Mouse (Mus musculus) heart, embryonic 16.5 days (tissue): ENCODE measurements around the gene Ppp1r21. TPM values are rescaled to one million over a fixed set of nuclear protein-coding genes. Genes with fewer than 3 reads are reported as not detected.

Source experiments
- ATAC-seq: fragments of 200-750 bp; cut with Nextera tagmentation; replicated peaks from 2 replicates; pipeline ENCODE4 v1.8.0; 2017; ENCODE audit warnings: moderate number of reproducible peaks; ENCODE audit not compliant: insufficient read depth, low FRiP score; ENCODE audit errors: extremely low read depth
- H3K27ac ChIP-seq: fragments of 300-500 bp; sonication (generic); 2 replicates; pipeline ENCODE4 v1.5.1; 2014; ENCODE audit warnings: mild to moderate bottlenecking, low read length, control low read depth, moderate library complexity
- H3K27me3 ChIP-seq: fragments of 300-500 bp; sonication (generic); 2 replicates; pipeline ENCODE4 v1.6.1; 2014; ENCODE audit warnings: low read length, mixed read lengths; ENCODE audit not compliant: control insufficient read depth, insufficient read depth
- H3K36me3 ChIP-seq: fragments of 300-500 bp; sonication (generic); 2 replicates; pipeline ENCODE4 v1.6.1; 2014; ENCODE audit not compliant: control insufficient read depth, insufficient read depth
- H3K4me1 ChIP-seq: fragments of 300-500 bp; sonication (generic); 2 replicates; pipeline ENCODE4 v1.6.1; 2014; ENCODE audit warnings: low read length, mixed read lengths; ENCODE audit not compliant: control insufficient read depth, insufficient read depth
- H3K4me2 ChIP-seq: fragments of 300-500 bp; sonication (generic); 2 replicates; pipeline ENCODE4 v1.6.1; 2014; ENCODE audit warnings: low read depth, mild to moderate bottlenecking, control low read depth, low read length
- H3K4me3 ChIP-seq: fragments of 300-500 bp; sonication (generic); 2 replicates; pipeline ENCODE4 v1.5.1; 2014; ENCODE audit warnings: mild to moderate bottlenecking, control low read depth, low read length
- H3K9ac ChIP-seq: fragments of 300-500 bp; sonication (generic); 2 replicates; pipeline ENCODE4 v1.6.1; 2014; ENCODE audit warnings: low read length, control low read depth
- H3K9me3 ChIP-seq: fragments of 300-500 bp; sonication (generic); replicated peaks from 2 replicates; pipeline ENCODE4 v1.6.1; 2016; ENCODE audit warnings: low read length; ENCODE audit not compliant: control insufficient read depth
- WGBS: fragments of 180-500 bp; shearing (Covaris S2); extraction: QIAGEN DNeasy Blood & Tissue Kit; methylation state at CpG from one replicate; pipeline ENCODE4 v1.1.7; 2014; 5-methylcytosine and 5-hydroxymethylcytosine counted together
- polyA plus RNA-seq: library from polyadenylated mRNA; unstranded; fragments of >200 nt; fragmentation: Nextera tagmentation; extraction: Ambion mirVana; gene quantifications from 2 replicates; pipeline ENCODE4 v1.2.1, GENCODE M21; 2015

The Ppp1r21 gene
- polyA plus RNA-seq, 1 experiment from 2014 or later: 14.1 TPM

GRCm38 (mm10) chr17:88509999-88510398 is 19.9 kb upstream of the Ppp1r21 start:
- no peak overlapping the region for H3K4me3 ChIP-seq
- H3K9me3 ChIP-seq: no peaks in the 10 kb centered on the region
- H3K4me2 ChIP-seq: no peak overlapping the region
- peaks cover 11% of the 10 kb centered on the region for H3K4me1 ChIP-seq
- H3K27ac ChIP-seq: no peak overlapping the region
- no peaks in the 10 kb centered on the region for H3K36me3 ChIP-seq
- H3K9ac ChIP-seq: no peak overlapping the region
- ATAC-seq: no peak
- 76% methylated on average over 3 of the region's 3 CpGs for WGBS
- H3K27me3 ChIP-seq: no peaks in the 10 kb centered on the region

GRCm38 (mm10) chr17:88511095-88511551 is 18.8 kb upstream of the Ppp1r21 start:
- Histone ChIP-seq H3K9ac (no peak overlapping the region), H3K36me3 (no peaks in the 10 kb centered on the region), H3K4me2 (no peak overlapping the region), H3K9me3 (no peaks in the 10 kb centered on the region), H3K27me3 (no peaks in the 10 kb centered on the region), H3K4me3 (no peak overlapping the region), H3K27ac (no peak overlapping the region), H3K4me1 (peaks cover 8% of the 10 kb centered on the region)
- ATAC-seq: no peak
- WGBS: 28% methylated on average over 10 of the region's 10 CpGs

GRCm38 (mm10) chr17:88516477-88516876 is 13.4 kb upstream of the Ppp1r21 start:
- no peak overlapping the region for H3K4me2 ChIP-seq
- H3K9me3 ChIP-seq: no peaks in the 10 kb centered on the region
- WGBS: 65% methylated on average over 7 of the region's 7 CpGs
- no peak for ATAC-seq
- no peak overlapping the region for H3K27ac ChIP-seq
- no peaks in the 10 kb centered on the region for H3K4me1 ChIP-seq
- H3K27me3 ChIP-seq: no peaks in the 10 kb centered on the region
- H3K9ac ChIP-seq: no peak overlapping the region
- no peak overlapping the region for H3K4me3 ChIP-seq
- H3K36me3 ChIP-seq: no peaks in the 10 kb centered on the region

- H3K27me3 ChIP-seq: no peaks in the 10 kb centered on the region
- no peak overlapping the region for H3K27ac ChIP-seq
- H3K4me2 ChIP-seq: no peak overlapping the region
- peaks cover 8% of the 10 kb centered on the region for H3K4me1 ChIP-seq
- H3K9ac ChIP-seq: no peak overlapping the region
- no peaks in the 10 kb centered on the region for H3K36me3 ChIP-seq
- no peaks in the 10 kb centered on the region for H3K9me3 ChIP-seq
- 21% methylated on average over 2 of the region's 2 CpGs for WGBS
- no peak for ATAC-seq
- H3K4me3 ChIP-seq: no peak overlapping the region
Measured at GRCm38 (mm10) chr17:88527781-88528180, 2.1 kb upstream of the Ppp1r21 start.

GRCm38 (mm10) chr17:88530236-88530619 is 310 bp downstream of the Ppp1r21 start:
- no peaks in the 10 kb centered on the region for H3K36me3 ChIP-seq
- peak overlapping the region; percentile 75 for H3K4me3 ChIP-seq
- H3K27ac ChIP-seq: peak overlapping the region; percentile 68
- H3K9me3 ChIP-seq: no peaks in the 10 kb centered on the region
- H3K9ac ChIP-seq: peak overlapping the region; percentile 80
- H3K4me2 ChIP-seq: peak overlapping the region; percentile 86
- no peaks in the 10 kb centered on the region for H3K27me3 ChIP-seq
- WGBS: 2% methylated on average over 14 of the region's 14 CpGs
- ATAC-seq: peak; percentile 66; the same call in 1 of the 2 replicates
- H3K4me1 ChIP-seq: peaks cover 8% of the 10 kb centered on the region

- Histone ChIP-seq H3K27me3 (no peaks in the 10 kb centered on the region), H3K27ac (peak overlapping the region; percentile 68; the same call in 1 of the 2 replicates), H3K4me2 (peak overlapping the region; percentile 86), H3K9me3 (no peaks in the 10 kb centered on the region), H3K4me1 (peaks cover 8% of the 10 kb centered on the region), H3K9ac (peak overlapping the region; percentile 80), H3K4me3 (peak overlapping the region; percentile 75), H3K36me3 (no peaks in the 10 kb centered on the region)
- ATAC-seq: no peak
- 9% methylated on average over 11 of the region's 11 CpGs for WGBS
Measured at GRCm38 (mm10) chr17:88530667-88531066, 749 bp downstream of the Ppp1r21 start.

GRCm38 (mm10) chr17:88531176-88531575 is 1.3 kb downstream of the Ppp1r21 start:
- Histone ChIP-seq H3K9me3 (no peaks in the 10 kb centered on the region), H3K4me1 (peaks cover 8% of the 10 kb centered on the region), H3K27me3 (no peaks in the 10 kb centered on the region), H3K27ac (no peak overlapping the region), H3K36me3 (no peaks in the 10 kb centered on the region), H3K4me2 (peak overlapping the region; percentile 86), H3K9ac (no peak overlapping the region), H3K4me3 (no peak overlapping the region)
- WGBS: 48% methylated on average over 6 of the region's 6 CpGs
- ATAC-seq: no peak

- Histone ChIP-seq H3K9ac (no peak overlapping the region), H3K36me3 (no peaks in the 10 kb centered on the region), H3K27me3 (no peaks in the 10 kb centered on the region), H3K4me2 (no peak overlapping the region), H3K4me3 (no peak overlapping the region), H3K9me3 (no peaks in the 10 kb centered on the region), H3K27ac (no peak overlapping the region), H3K4me1 (no peaks in the 10 kb centered on the region)
- no peak; the same call in 1 of the 2 replicates for ATAC-seq
- 89% methylated on average over 8 of the region's 8 CpGs for WGBS
Measured at GRCm38 (mm10) chr17:88537842-88538430, 8.0 kb downstream of the Ppp1r21 start.

GRCm38 (mm10) chr17:88542771-88543416 is 13.0 kb downstream of the Ppp1r21 start:
- 63% methylated on average over 15 of the region's 15 CpGs for WGBS
- no peaks in the 10 kb centered on the region for H3K9me3 ChIP-seq

More at GRCm38 (mm10) chr17:88542771-88543416, 13.0 kb downstream of the Ppp1r21 start:
- Histone ChIP-seq H3K4me2 (no peak overlapping the region), H3K36me3 (peaks cover 12% of the 10 kb centered on the region), H3K4me3 (no peak overlapping the region), H3K4me1 (no peaks in the 10 kb centered on the region), H3K9ac (no peak overlapping the region), H3K27ac (no peak overlapping the region), H3K27me3 (no peaks in the 10 kb centered on the region)
- no peak for ATAC-seq
